Mouse (Mus musculus) retina, embryonic 14.5 days (tissue): ENCODE data around the gene Zap70.
A peak's percentile ranks its signal among the peaks of the same experiment; 100 is the strongest.

Experiments used
- DNase-seq: peaks from one replicate; pipeline ENCODE4 v3.0.0-alpha.2; 2015; ENCODE audit warnings: low spot score

Zap70 gene

GRCm38 (mm10) chr1:36761568-36761967, at the start of gene Zap70:
Zap70 (plus strand) TSS chr1:36761798.
- no peak for DNase-seq

GRCm38 (mm10) chr1:36714311-36714710, 47.3 kb upstream of the Zap70 start, which contains the start of gene Actr1b:
Actr1b (minus strand) TSS chr1:36714422.
- DNase-seq: no peak

- no peak for DNase-seq
These were observed 42.8 kb upstream of the Zap70 start for GRCm38 (mm10) chr1:36718786-36719185.

- DNase-seq: no peak
These were observed 38.2 kb upstream of the Zap70 start for GRCm38 (mm10) chr1:36723146-36724056.

- no peak for DNase-seq
These were observed 37.6 kb upstream of the Zap70 start for GRCm38 (mm10) chr1:36724057-36724431.

DNA sequence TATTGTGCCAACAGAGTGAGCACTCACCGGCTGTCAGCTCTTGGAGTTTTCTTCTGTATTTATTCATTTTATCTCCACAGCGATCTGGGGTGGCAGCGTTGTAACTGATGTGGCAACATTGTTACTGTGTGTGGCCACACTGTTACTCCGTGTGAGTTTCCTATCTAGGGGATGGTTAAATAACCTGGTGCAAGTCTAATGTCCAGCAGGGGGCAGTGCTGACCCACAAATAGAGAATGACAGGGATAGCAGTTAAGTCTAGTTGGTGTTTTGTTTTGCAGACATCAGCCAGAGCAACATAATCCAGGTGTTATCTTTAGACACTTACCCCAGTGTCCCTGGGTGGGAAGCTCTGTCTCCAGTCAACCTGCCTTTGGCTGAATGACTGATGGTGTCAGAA, 24.3 kb upstream of the Zap70 start:
- DNase-seq: peak; percentile 95

DNA sequence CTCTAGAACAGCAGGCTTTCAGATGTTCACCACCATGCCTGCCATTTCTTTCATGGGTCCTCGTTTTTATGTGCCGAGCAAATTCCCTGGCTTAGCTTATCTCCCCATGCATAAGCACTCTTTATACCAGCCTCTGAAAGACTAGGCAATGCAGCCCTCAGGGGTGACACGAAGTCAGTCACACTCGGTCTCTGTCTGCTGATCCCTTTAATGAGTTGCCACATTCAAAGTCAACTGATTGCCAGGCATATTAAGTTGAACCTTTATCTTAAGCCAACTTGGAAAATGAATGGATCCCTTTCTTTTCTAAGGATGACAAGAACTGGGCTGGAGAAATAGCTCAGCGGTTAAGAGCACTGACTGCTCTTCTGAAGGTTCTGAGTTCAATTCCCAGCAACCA, 22.4 kb upstream of the Zap70 start:
- DNase-seq: no peak

- no peak for DNase-seq
These were observed 18.6 kb upstream of the Zap70 start for GRCm38 (mm10) chr1:36743046-36743445.

DNA sequence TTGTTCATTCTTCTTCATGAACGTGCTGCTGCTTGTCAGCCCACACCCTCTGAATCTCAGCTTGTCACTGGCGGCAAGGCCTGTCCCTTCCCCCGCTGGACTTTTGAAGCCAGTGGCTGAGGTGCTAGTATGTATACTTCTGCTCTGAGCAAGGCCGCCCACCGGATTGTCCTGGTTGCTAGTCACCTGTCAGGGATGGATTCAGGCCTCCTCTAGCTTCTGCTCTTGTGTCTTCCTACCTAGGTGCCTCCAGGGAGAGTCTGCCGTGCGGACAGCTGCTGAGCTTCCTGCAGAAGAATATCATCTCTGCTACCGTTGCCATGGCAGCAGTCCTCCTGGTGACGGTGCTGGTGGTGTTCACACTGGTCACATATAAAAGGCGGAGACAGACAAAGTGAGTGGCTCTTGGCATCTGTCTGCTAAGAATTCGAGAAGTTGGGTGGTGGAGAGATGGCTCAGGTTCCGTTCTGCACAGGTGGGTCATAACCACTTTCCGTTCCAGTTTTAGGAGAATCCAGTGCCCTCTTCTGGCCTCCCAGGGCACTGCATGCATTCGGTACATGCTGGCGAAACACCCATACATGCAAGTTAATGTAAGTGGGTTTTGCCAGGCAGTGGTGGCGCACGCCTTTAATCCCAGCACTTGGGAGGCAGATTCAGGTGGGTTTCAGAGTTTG, 17.2 kb upstream of the Zap70 start:
- peak; percentile 80 for DNase-seq

DNA sequence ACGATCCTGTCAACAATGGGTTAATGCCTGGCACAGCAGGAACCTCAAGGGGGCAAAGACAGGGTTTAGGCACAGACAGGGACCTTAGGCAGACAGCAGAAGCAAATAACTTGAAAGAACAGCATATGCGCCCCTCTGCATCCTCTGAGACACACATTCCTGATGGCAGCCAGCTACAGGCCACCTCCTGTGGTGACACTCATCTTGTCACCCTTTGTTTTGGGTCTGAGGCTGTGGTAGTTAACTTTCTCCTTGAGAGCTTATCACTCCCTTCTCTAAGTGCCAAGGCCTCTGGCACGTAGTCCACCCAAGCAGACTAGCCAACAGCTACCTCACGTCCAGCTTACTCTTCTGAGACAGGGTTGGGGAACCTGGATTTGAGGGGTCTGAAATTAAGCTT, 15.9 kb upstream of the Zap70 start:
- no peak for DNase-seq

DNA sequence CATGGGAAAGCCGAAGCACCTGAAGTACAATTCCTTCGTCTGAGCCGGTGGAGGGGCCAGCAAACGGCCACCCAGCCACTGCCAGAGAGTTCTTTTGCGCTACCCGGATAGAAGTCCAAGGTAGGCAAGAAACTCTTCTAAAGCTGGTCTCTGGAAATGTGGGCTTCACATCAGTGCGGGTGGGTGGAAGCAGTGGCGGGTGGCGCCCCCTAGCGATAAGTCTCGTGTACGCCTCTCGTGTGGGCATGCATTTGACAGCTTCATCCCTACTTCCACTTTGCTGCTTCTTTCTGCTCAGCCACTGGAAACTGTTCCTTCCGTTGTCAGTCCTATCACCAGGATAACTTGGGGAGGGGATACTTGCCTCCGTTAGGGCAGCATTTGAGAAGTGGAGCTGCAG, 15.1 kb upstream of the Zap70 start:
- DNase-seq: peak; percentile 71

GRCm38 (mm10) chr1:36753932-36754675, 7.5 kb upstream of the Zap70 start:
- no peak for DNase-seq

GRCm38 (mm10) chr1:36758553-36758952, 3.0 kb upstream of the Zap70 start:
- no peak for DNase-seq

- DNase-seq: no peak
These were observed 2.5 kb upstream of the Zap70 start for GRCm38 (mm10) chr1:36759076-36759475.

GRCm38 (mm10) chr1:36760401-36760800, 1.2 kb upstream of the Zap70 start:
- no peak for DNase-seq

DNA sequence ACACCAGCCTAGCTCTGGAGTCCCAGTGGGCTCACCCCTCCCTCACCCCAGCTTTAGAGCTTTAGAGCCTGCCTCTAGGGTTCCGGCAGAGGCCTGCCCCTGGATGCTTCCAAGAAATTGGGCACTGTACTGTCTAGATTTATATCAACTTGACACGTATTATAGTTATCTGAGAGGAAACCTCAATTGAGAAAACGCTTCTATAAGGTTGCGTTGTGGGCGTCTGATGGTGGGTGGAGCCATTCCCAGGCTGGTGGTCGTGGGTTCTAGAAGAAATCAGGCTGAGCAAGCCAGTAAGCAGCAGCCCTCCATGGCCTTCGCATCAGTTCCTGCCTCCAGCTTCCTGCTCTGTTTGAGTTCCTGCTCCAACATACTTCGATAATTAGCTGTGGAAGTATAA, 537 bp upstream of the Zap70 start:
- DNase-seq: no peak

DNA sequence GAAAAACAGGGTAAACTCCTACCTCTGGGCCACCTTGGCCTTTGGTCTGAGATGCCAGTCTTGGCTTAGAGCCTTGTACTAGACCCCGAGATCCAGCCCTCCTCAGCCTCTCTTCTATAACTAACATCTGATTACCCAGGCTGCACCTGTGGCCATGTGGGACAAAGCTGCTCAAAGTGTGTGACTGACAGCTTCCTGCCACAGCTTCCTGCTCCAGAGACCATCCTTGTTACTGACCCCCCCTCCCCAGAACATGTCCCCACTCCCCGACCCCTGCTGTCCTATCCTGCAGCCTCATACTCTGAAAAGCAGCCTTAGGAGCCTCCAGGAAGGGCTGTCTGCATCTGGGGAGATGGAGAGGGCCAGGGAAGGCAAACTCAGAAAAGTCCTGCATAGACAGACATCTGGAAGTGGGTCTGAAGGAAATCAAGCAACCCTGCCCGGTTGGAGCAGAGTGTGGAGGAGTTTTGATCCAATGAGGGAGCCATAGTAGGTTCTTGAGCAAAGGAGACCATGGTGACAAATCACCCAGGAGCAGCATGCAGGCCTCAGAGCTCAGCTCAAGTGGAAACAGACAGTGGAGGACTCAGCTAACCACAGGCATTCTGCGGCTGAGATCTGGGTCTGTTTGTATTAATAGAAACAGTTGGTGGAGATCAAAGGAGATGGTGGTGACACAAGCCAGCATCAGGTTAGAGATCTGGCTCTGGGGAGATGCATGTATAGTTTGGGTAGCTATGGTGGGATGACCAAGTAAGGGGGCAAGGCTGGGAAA, 5.0 kb downstream of the Zap70 start:
- no peak for DNase-seq

- no peak for DNase-seq
These were observed 5.7 kb downstream of the Zap70 start for GRCm38 (mm10) chr1:36767321-36767720.

GRCm38 (mm10) chr1:36768786-36769185, 7.2 kb downstream of the Zap70 start:
- DNase-seq: no peak

DNA sequence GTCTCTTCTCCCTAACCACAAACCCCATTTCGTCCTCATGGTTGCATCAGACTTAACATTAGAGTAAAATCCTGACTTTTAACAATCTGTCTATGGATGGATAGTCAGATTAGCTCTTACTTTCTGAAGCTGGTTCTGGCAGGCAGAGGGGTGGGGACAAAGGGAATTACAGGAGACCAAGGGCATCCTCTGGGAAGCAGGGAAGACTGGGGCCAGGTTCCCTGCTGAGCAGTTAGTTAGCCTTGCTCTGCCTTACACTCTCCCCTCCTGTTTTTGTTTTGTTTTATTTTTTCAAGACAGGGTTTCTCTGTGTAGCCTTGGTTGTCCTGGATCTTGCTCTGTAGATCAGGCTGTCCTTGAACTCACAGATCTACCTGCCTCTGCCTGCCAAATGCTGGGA, 8.4 kb downstream of the Zap70 start:
- no peak for DNase-seq

- peak; percentile 40 for DNase-seq
These were observed 9.4 kb downstream of the Zap70 start for GRCm38 (mm10) chr1:36770998-36771397.
